In the genomic region with DNA sequence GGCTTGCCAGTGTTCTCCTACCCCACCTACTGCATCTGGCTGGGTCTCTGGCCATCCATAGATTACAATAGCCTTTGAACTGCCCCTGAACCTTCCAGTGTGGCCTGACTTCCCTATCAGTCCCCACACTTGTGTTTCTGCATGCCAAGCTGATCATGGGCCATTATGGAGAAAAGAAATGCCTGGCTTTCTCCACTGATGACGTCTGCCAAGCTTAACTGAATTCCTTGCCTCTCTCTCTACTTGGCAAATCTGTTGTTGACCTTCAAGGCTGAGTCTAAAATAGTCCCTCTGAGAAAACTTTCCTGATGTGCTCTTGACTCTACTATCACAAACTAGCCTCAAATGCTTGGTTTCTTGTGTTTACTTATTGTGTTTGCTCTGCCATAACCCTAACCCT, we compare ENCODE assay signal across 33 mouse cellular contexts. TPM values are rescaled to one million over a fixed set of nuclear protein-coding genes. Genes with fewer than 3 reads are reported as not detected.
"Had no signal": no experiment of that assay in that cellular context is flagged by ENCODE, and none has a peak within 500 bp of the region (broad histone marks: within the 10 kb centered on the region; RNA-seq: fewer than 3 reads in every experiment).

No protein-coding gene starts in this region.

- H3K27ac ChIP-seq: embryonic facial prominence, embryonic 10.5 days; embryonic facial prominence, embryonic 12.5 days; embryonic facial prominence, embryonic 13.5 days; embryonic facial prominence, embryonic 15.5 days; forebrain, embryonic 10.5 days; forebrain, embryonic 12.5 days; forebrain, embryonic 13.5 days; forebrain, embryonic 15.5 days; gastrocnemius, adult 2 months; heart, adult 2 months had no signal

- DNase-seq: cerebellum, adult 9-10 months; cerebellum, adult 9-11 months; cerebellum, postnatal 10 days; cerebellum, postnatal 14 days; cerebellum, postnatal 25 days; cerebellum, postnatal 36 days; embryo, embryonic 11 days; forebrain, postnatal 0 days; gastrocnemius, adult 2 months; gastrocnemius, postnatal 10 days; gastrocnemius, postnatal 14 days; gastrocnemius, postnatal 25 days; gastrocnemius, postnatal 36 days; heart, adult 18-20 months; heart, adult 2 months had no signal

- H3K4me3 ChIP-seq: embryonic facial prominence, embryonic 10.5 days; embryonic facial prominence, embryonic 12.5 days; embryonic facial prominence, embryonic 13.5 days; embryonic facial prominence, embryonic 15.5 days; erythroblast, embryonic 14.5 days; forebrain, embryonic 10.5 days; forebrain, embryonic 12.5 days; forebrain, embryonic 13.5 days; forebrain, embryonic 15.5 days; gastrocnemius, adult 2 months; heart, adult 2 months had no signal

- H3K4me1 ChIP-seq: embryonic facial prominence, embryonic 10.5 days; embryonic facial prominence, embryonic 12.5 days; embryonic facial prominence, embryonic 13.5 days; embryonic facial prominence, embryonic 15.5 days; forebrain, embryonic 10.5 days; forebrain, embryonic 12.5 days; forebrain, embryonic 13.5 days; forebrain, embryonic 15.5 days had no signal

RNA-seq across cellular contexts. Expression of a gene that starts 17.5 kb away (rescaled TPM):
- total RNA-seq: gastrocnemius, adult 18-20 months; gastrocnemius, adult 2 months; gastrocnemius, adult 8-10 months; gastrocnemius, postnatal 14 days; gastrocnemius, postnatal 25 days had no signal
- polyA plus RNA-seq: erythroblast, embryonic 14.5 days; forebrain, embryonic 14.5 days had no signal

RNA-seq across cellular contexts. Expression of a gene that starts 47.5 kb away (rescaled TPM):
- total RNA-seq: common myeloid progenitor, adult 5-6 weeks; forebrain, postnatal 0 days; gastrocnemius, adult 18-20 months; gastrocnemius, adult 2 months; gastrocnemius, postnatal 10 days; gastrocnemius, postnatal 14 days; gastrocnemius, postnatal 25 days; gastrocnemius, postnatal 36 days; gastrocnemius, postnatal 4 days; granulocyte monocyte progenitor cell, adult 5-6 weeks; heart, adult 18-20 months; heart, adult 2 months; heart, adult 8-10 months had no signal
- polyA plus RNA-seq: forebrain, embryonic 13.5 days; forebrain, embryonic 14.5 days; forebrain, embryonic 15.5 days; forebrain, embryonic 16.5 days; forebrain, postnatal 0 days; frontal cortex, adult 2 months had no signal
